Mouse (Mus musculus) stomach, embryonic 14.5 days (tissue): ENCODE data around the gene Sidt2. TPM values are rescaled to one million over a fixed set of nuclear protein-coding genes. Genes with fewer than 3 reads are reported as not detected.
A peak's percentile ranks its signal among the peaks of the same experiment; 100 is the strongest.

Source experiments
- ATAC-seq: fragments of 200-750 bp; cut with Nextera tagmentation; 2 replicates; pipeline ENCODE4 v1.8.0; 2017; ENCODE audit warnings: low read depth, moderate TSS enrichment; ENCODE audit not compliant: insufficient number of reproducible peaks, insufficient read depth, low FRiP score
- H3K27ac ChIP-seq: fragments of 300-500 bp; sonication (generic); 2 replicates; pipeline ENCODE4 v1.5.1; 2014; ENCODE audit warnings: mild to moderate bottlenecking, low read length, moderate library complexity, mixed read lengths
- H3K27me3 ChIP-seq: fragments of 300-500 bp; sonication (generic); 2 replicates; pipeline ENCODE4 v1.6.1; 2014; ENCODE audit warnings: low read length, control low read depth, mixed read lengths; ENCODE audit not compliant: control insufficient read depth, insufficient read depth
- H3K36me3 ChIP-seq: fragments of 300-500 bp; sonication (generic); 2 replicates; pipeline ENCODE4 v1.6.1; 2014; ENCODE audit warnings: mild to moderate bottlenecking, control low read depth, low read length, moderate library complexity, mixed read lengths; ENCODE audit not compliant: control insufficient read depth, insufficient read depth
- H3K4me1 ChIP-seq: fragments of 300-500 bp; sonication (generic); 2 replicates; pipeline ENCODE4 v1.6.1; 2014; ENCODE audit warnings: low read length, control low read depth, mixed read lengths; ENCODE audit not compliant: control insufficient read depth, insufficient read depth
- H3K4me2 ChIP-seq: fragments of 300-500 bp; sonication (generic); replicated peaks from 2 replicates; pipeline ENCODE4 v1.6.1; 2014; ENCODE audit warnings: low read depth, low read length, control low read depth
- H3K4me3 ChIP-seq: fragments of 300-500 bp; sonication (generic); 2 replicates; pipeline ENCODE4 v1.5.1; 2014; ENCODE audit warnings: low read depth, low read length, control low read depth
- H3K9ac ChIP-seq: fragments of 300-500 bp; sonication (generic); replicated peaks from 2 replicates; pipeline ENCODE4 v1.6.1; 2014; ENCODE audit warnings: low read depth, mild to moderate bottlenecking, control low read depth, low read length, moderate library complexity, mixed read lengths
- H3K9me3 ChIP-seq: fragments of 300-500 bp; sonication (generic); 2 replicates; pipeline ENCODE4 v1.6.1; 2016; ENCODE audit warnings: low read depth, low read length, control low read depth; ENCODE audit not compliant: control insufficient read depth
- WGBS: fragments of 180-500 bp; shearing (Covaris S2); extraction: QIAGEN DNeasy Blood & Tissue Kit; methylation state at CpG from one replicate; pipeline ENCODE4 v1.1.7; 2014; 5-methylcytosine and 5-hydroxymethylcytosine counted together
- polyA plus RNA-seq: library from polyadenylated mRNA; unstranded; fragments of >200 nt; fragmentation: Nextera tagmentation; extraction: Ambion mirVana; gene quantifications from 2 replicates; pipeline ENCODE4 v1.2.1, GENCODE M21; 2014

Sidt2 gene
- polyA plus RNA-seq, 1 experiment from 2014 or later = 42.1 TPM

- Histone ChIP-seq H3K27me3 (no peaks in the 10 kb centered on the region), H3K36me3 (peaks cover 51% of the 10 kb centered on the region), H3K4me3 (no peak overlapping the region), H3K27ac (no peak overlapping the region), H3K9ac (no peak overlapping the region), H3K4me1 (no peaks in the 10 kb centered on the region), H3K4me2 (no peak overlapping the region), H3K9me3 (no peaks in the 10 kb centered on the region)
- WGBS = 84% methylated on average over 13 of the region's 13 CpGs
- ATAC-seq = no peak
These were observed 10.3 kb downstream of the Sidt2 start for GRCm38 (mm10) chr9:45944506-45945400.

DNA sequence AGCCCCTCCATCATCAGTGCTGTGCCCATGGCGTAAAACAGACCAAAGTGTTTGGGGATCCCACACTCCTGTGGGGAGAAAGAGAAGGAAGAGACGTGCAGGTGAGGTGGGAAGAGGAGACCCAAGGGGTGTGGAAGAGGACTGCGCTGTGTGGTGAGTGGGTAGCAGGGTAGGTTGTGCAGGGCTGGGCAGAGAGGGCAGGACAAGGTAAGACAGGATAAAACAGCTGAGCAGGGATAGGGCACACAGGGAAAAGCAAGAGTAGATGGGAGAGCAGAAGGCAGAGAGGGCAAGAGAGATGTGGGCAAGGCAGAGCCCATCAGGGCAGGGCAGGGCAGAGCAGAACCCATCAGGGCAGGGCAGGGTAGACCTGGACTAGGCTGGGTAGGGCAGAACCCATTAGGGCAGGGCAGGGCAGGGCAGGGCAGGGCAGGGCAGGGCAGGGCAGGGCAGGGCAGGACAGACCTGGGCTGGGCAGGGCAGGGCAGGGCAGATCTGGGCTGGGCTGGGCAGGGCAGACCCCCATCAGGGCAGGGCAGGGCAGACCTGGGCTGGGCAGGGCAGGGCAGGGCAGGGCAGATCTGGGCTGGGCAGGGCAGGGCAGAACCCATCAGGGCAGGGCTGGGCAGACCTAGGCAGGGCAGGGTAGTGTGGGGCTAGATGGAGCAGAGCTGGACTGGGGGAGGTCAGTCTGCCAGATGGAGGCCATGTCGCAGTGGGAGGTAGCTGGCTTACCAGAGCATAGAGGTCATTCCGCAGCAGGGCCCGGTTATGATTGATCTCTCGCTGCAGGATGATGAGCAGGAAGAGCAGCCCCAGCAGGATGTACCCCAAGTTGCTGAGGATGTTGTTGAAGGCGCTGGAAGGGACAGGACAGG, 11.2 kb downstream of the Sidt2 start:
- Histone ChIP-seq H3K4me1 (no peaks in the 10 kb centered on the region), H3K4me2 (no peak overlapping the region), H3K9me3 (no peaks in the 10 kb centered on the region), H3K36me3 (peaks cover 53% of the 10 kb centered on the region), H3K27me3 (no peaks in the 10 kb centered on the region), H3K9ac (no peak overlapping the region), H3K27ac (no peak overlapping the region), H3K4me3 (no peak overlapping the region)
- ATAC-seq = peak; percentile 33; the same call in 1 of the 2 replicates
- 86% methylated on average over 8 of the region's 8 CpGs for WGBS

DNA sequence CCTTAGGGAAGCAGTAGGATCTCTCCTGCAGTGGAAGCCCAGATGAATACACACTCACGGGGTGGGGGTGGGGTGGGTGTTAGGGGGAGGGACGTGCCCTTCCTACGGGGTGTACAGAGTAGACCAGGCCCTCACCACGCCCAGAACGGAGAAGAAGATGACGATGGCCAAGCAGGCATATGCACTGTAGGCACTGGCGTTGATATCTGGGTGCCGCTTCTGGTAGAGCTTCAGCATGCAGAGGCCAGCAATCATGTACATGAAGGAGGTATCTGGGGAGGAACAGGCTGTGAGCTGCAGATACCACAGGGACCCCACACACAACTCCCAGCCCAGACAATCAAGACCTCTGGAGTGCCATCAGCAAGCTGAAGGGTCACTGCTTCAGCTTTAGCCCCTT, 12.1 kb downstream of the Sidt2 start:
- no peaks in the 10 kb centered on the region for H3K27me3 ChIP-seq
- H3K4me3 ChIP-seq = no peak overlapping the region
- no peaks in the 10 kb centered on the region for H3K9me3 ChIP-seq
- H3K4me1 ChIP-seq = no peaks in the 10 kb centered on the region
- no peak overlapping the region for H3K27ac ChIP-seq
- no peak overlapping the region for H3K9ac ChIP-seq
- 87% methylated on average over 8 of the region's 8 CpGs for WGBS
- peaks cover 53% of the 10 kb centered on the region for H3K36me3 ChIP-seq
- H3K4me2 ChIP-seq = no peak overlapping the region
- 0 out of 2 replicates have a peak, but pooled peaks have one; percentile 7 for ATAC-seq

- no peaks in the 10 kb centered on the region for H3K4me1 ChIP-seq
- WGBS = 74% methylated on average over 16 of the region's 16 CpGs
- H3K9me3 ChIP-seq = no peaks in the 10 kb centered on the region
- H3K27me3 ChIP-seq = no peaks in the 10 kb centered on the region
- no peak overlapping the region for H3K27ac ChIP-seq
- 0 out of 2 replicates have a peak, but pooled peaks have one; percentile 1 for ATAC-seq
- H3K4me2 ChIP-seq = no peak overlapping the region
- H3K4me3 ChIP-seq = no peak overlapping the region
- H3K36me3 ChIP-seq = peaks cover 48% of the 10 kb centered on the region
- H3K9ac ChIP-seq = no peak overlapping the region
These were observed 12.6 kb downstream of the Sidt2 start for GRCm38 (mm10) chr9:45942464-45942863.

DNA sequence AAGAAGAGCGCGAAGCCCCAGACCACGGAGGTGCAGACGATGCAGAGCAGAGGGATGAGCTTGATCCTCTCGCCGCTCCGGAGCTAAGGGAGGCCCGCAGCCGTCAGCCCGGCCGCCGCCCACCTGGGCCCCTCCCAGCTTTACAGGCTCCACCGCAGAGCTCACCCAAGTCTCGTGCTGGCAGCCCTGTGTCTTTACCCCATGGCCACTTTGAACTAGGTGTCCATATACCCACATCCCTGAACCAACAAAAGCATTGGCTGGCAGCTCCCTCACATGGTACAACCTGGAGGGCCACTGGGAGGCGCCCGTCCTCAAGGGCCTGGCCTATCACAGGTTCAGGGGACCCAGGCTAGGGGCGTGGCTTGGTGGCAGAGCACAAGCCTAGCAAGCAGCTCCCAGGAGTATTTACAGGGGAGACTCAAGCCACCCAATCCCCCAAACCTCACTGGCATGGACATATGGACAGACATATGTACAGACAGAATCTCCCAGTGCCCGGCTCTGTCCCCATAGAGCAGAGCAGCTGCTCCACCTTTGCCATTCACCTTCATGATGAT, 13.6 kb downstream of the Sidt2 start:
- Histone ChIP-seq H3K4me2 (no peak overlapping the region), H3K9me3 (no peaks in the 10 kb centered on the region), H3K9ac (no peak overlapping the region), H3K4me1 (peaks cover 5% of the 10 kb centered on the region), H3K36me3 (peaks cover 48% of the 10 kb centered on the region), H3K27me3 (no peaks in the 10 kb centered on the region), H3K4me3 (no peak overlapping the region), H3K27ac (no peak overlapping the region)
- 61% methylated on average over 18 of the region's 18 CpGs for WGBS
- ATAC-seq = no peak

GRCm38 (mm10) chr9:45939794-45940193, 15.3 kb downstream of the Sidt2 start:
- Histone ChIP-seq H3K27me3 (no peaks in the 10 kb centered on the region), H3K9ac (no peak overlapping the region), H3K4me3 (no peak overlapping the region), H3K4me2 (no peak overlapping the region), H3K9me3 (no peaks in the 10 kb centered on the region), H3K36me3 (peaks cover 41% of the 10 kb centered on the region), H3K27ac (no peak overlapping the region), H3K4me1 (peaks cover 9% of the 10 kb centered on the region)
- WGBS = 92% methylated on average over 6 of the region's 6 CpGs
- ATAC-seq = no peak

- no peak overlapping the region for H3K27ac ChIP-seq
- no peak for ATAC-seq
- WGBS = 83% methylated on average over 15 of the region's 15 CpGs
- no peak overlapping the region for H3K4me2 ChIP-seq
- no peak overlapping the region for H3K9ac ChIP-seq
- no peak overlapping the region for H3K4me3 ChIP-seq
- peaks cover 38% of the 10 kb centered on the region for H3K36me3 ChIP-seq
- no peaks in the 10 kb centered on the region for H3K9me3 ChIP-seq
- H3K4me1 ChIP-seq = peaks cover 9% of the 10 kb centered on the region
- H3K27me3 ChIP-seq = no peaks in the 10 kb centered on the region
These were observed 16.0 kb downstream of the Sidt2 start for GRCm38 (mm10) chr9:45938952-45939637.

DNA sequence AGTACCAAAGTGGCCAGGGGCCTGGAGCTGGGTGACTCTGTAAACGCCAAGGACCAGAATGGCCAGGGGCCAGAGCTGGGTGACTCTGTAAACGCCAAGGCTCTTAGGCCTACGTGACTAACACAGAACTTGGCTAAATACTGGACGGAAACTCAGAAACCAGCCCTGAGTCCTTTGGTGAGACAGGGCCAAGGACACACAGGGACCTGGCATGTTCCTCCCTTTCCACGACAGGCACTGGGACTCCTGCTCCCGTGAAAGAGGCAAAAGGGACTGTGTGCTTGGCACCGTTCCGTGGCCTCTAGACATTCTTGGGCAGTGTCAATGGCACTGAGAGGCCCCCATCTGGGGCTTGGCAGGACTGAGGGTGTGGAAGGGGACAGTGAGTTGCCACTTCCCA, 17.0 kb downstream of the Sidt2 start:
- H3K4me1 ChIP-seq = peaks cover 11% of the 10 kb centered on the region
- no peak overlapping the region for H3K27ac ChIP-seq
- H3K4me3 ChIP-seq = no peak overlapping the region
- H3K4me2 ChIP-seq = no peak overlapping the region
- ATAC-seq = no peak
- no peaks in the 10 kb centered on the region for H3K27me3 ChIP-seq
- no peaks in the 10 kb centered on the region for H3K9me3 ChIP-seq
- peaks cover 33% of the 10 kb centered on the region for H3K36me3 ChIP-seq
- no peak overlapping the region for H3K9ac ChIP-seq
- WGBS = 89% methylated on average over 8 of the region's 8 CpGs
